Mouse (Mus musculus): ENCODE results near the gene Prss27.
"Not testable (repeated sequence)": the region's sequence is repeated elsewhere in the genome, so short reads cannot be mapped to it uniquely, and the experiment has no call there.

Gene Prss27

DNA sequence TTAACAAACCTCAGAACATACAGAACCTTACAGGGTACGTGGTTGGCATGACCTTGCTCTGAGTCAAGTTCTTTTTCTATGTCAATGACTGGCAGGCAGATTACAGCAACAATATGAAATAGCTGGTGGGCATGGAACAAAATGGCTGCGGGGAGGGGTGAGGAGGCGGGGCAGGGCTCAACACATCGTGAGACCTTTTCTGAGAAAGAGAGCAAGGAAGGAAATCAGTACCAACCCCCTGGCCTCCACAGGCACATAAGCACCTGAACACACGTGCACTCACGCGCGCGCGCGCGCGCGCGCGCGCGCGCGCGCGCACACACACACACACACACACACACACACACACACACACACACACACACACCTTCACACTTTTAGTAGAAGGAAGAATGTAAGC lies 7.4 kb upstream of the Prss27 start:
- DNase-seq (ENCODE audit: low read depth, low spot score): no peak

- DNase-seq (ENCODE audit: low read depth, low spot score): no peak
These were observed 2.9 kb upstream of the Prss27 start for GRCm38 (mm10) chr17:24035087-24035486.

GRCm38 (mm10) chr17:24036954-24037353 lies 990 bp upstream of the Prss27 start:
- DNase-seq (ENCODE audit: low read depth, low spot score): no peak

- no peak for DNase-seq (ENCODE audit: low read depth, low spot score)
These were observed 584 bp upstream of the Prss27 start for GRCm38 (mm10) chr17:24037360-24037759.

DNA sequence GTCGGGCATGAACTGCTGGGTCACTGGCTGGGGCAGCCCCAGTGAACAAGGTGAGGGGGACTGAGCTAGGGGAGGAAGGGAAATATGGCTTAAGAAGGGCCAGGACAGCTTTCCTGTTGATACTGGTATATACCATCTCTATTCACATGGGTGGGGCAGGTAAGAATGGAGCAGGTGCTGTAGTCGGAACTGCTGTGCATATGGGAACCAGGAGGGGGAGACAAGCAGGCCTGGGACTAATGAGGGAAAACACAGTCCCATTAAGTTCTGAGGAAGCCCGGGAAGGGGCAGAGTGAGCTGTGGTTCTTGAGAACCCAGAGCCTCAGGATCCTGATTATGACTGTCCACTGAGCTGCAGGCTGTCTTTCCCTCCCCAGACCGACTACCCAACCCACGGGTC lies 6.5 kb downstream of the Prss27 start:
- DNase-seq (ENCODE audit: low read depth, low spot score): no peak

DNA sequence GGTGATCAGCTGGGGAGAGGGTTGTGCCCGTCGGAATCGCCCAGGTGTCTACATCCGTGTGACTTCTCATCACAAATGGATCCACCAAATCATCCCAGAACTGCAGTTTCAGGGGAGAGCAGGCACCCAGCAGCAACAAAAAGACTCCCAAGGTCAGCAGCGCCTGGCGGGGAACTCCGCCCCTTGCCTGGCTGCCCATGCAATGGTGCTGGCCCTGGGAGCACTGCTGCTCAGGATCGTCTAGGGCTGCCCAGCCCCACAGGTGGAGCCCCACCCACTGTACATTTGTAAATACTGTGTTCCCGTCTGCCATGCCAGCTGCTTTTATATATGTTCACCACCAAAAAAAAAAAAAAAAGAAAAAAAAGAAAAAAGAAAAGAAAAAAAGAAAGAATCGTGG lies 7.7 kb downstream of the Prss27 start:
- DNase-seq (ENCODE audit: low read depth, low spot score): no peak

- no peak for DNase-seq (ENCODE audit: low read depth, low spot score)
These were observed 8.1 kb downstream of the Prss27 start for GRCm38 (mm10) chr17:24046026-24046425.

GRCm38 (mm10) chr17:24048053-24048452 lies 10.1 kb downstream of the Prss27 start:
- DNase-seq (ENCODE audit: low read depth, low spot score): no peak

DNA sequence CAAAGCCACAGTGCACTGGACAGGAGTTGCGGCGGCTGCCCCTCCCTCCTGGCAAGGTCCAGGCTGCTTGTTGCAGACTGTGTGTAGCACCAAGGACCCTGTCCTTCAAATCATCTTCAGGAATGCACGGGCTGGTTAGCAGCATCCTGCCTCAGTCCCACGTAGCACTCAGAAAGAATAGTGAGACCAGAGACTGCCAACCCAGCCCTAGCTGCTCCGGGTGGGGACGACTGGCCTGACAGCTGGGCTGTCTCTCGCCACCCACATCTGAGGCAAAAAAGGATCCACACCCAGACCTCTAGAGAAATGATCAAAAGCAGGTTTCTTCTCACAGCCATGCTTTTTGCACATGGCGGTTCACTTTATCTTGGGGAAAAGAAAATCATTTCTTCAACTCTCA lies 11.1 kb downstream of the Prss27 start:
- no peak for DNase-seq (ENCODE audit: low read depth, low spot score)

DNA sequence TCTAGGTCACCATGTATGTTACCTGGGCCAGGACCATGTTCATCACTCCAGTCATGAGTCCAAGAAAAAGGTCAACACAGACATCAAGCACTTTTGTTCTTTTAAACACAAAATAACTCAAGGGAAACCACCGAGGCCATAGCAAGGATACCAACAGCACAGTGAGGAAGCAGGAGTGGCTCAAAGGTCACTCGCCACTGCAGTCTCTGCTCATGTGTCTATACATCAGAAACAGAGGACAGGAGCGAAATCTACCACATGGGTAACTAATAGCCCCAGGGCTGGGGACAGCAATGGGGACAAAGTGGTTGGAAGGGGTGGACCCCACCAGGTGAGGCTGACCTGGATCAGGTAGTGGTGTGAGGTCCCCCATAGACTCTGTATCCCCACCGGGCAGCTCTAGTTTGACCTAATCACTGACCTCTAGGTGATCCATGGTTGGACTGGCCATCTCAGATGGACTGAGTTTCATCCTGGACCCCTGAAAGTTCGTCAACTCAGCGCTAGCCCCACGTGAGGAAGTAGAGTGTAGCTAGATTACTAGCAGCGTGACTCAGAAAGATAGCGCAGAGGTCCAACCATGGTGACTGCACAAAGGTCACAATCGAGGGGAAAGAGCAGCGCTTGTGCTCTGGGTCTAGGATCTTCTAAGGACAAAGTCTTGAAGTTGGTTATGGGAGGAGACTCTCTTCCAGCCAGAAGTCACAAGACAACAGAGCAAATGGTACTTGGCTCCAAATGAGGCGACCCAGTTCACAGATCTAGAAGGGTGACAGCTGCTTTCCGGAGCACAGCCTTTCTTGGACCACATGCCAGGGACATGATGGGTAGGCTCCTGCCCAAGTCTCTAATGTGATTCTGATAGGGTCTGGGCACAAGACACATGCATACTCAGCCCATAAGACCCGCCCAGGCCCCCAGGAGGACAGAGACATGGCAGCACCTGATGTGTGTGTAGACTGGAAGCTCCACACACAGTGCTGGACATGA lies 19.0 kb downstream of the Prss27 start:
- no peak for DNase-seq (ENCODE audit: low read depth, low spot score)

- DNase-seq (ENCODE audit: low read depth, low spot score): no peak
These were observed 19.8 kb downstream of the Prss27 start for GRCm38 (mm10) chr17:24057730-24058245.

DNA sequence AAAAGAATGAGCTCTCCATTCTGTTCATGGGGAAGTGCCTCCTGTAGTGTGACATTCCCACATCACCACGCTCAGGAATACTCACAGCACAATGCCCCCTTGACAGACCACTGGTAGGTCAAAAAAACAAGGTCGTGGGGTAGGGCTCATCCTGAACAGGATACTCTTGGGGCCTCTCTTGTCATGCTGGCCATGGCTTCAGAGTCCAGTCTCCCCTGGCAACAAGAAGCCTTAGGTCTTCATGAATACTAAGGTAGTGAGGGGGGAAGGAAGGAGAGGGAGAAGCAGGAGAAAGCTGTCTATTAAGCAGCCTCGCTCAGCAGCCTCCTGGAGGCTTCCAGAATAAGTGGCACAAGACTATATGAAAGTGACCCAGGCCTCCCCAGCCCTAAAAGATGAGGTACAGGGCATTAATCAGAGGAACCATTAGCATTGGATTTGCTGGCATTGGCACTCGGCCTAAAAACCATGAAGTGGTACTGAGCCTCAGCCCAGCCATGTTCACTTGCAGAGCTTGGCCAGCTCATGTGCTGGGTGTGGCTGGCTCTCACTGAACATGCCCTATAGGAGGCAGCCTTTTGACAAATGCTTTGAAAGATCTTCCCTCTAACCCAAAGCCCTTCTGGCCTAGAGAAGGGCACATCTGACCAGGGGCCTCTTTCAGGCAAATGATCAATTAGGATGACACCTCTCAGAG lies 24.7 kb downstream of the Prss27 start:
- no peak for DNase-seq (ENCODE audit: low read depth, low spot score)

DNA sequence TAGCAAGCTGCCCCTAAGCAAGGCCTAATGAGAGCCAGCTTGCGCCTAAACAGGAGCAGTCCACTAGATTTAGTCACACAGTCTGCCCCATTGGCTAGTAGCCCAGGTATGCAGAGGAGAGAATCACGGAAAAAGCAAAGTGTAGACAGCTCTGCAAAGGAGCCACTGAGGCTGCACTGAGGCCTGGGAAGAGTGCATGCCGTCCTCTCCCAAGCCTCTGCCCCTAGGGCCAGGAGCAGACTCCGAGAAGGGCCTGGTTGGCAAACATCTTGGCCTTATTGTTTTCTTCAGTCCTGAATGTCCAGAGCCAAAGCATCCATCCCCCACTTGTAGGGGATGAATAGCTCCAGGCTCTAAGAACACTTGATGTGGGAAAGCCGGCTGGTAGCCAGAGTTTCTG lies 30.3 kb downstream of the Prss27 start:
- DNase-seq (ENCODE audit: low read depth, low spot score): no peak

DNA sequence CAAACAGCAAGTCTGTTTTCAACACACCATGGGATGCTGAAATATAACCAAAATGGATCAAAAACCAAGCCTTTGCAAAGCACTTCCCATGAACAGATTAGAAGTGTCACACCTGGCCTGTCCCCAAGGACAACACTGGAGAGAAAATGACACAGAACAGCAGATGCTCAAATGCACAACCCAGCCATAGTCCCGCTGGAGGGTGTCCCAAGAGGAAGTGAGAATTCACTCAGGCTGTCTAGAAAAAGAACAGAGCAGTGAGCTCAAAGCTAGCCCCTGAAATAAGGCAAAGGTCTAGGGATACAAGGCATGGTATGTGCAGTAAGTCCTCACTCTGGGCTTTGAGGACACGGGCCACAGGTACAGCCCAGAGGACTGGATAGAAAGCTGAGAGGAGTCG lies 31.6 kb downstream of the Prss27 start:
- no peak for DNase-seq (ENCODE audit: low read depth, low spot score)

- DNase-seq (ENCODE audit: low read depth, low spot score): peak; percentile 94
These were observed 35.2 kb downstream of the Prss27 start, which contains the start of gene Kctd5 for GRCm38 (mm10) chr17:24072919-24073696. Kctd5 (minus strand) TSS chr17:24073485.

- DNase-seq (ENCODE audit: low read depth, low spot score): no peak
These were observed 39.2 kb downstream of the Prss27 start for GRCm38 (mm10) chr17:24077101-24077500.

DNA sequence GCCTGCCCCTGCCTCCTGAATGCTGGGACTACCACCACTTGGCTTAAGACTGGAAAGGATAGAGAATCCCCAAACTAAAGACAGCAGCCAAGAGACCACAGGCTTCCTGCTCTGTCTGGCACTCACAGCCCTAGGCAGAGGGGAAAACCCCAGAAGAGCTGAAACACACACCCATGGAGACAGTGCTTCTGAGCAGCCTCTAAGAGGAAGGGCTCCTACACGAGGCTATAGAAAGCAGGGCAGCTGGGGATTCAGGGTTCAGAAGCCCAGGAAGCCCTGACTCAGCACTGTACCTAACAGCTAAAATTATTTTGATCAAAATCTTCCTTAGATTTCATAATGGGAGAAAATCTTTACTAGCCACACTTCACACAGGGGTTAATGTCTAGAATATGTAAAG lies 46.6 kb downstream of the Prss27 start:
- no peak for DNase-seq (ENCODE audit: low read depth, low spot score)

- DNase-seq (ENCODE audit: low read depth, low spot score): not testable (repeated sequence)
These were observed 48.5 kb downstream of the Prss27 start for GRCm38 (mm10) chr17:24086399-24086798.

GRCm38 (mm10) chr17:24090575-24090974 lies 52.6 kb downstream of the Prss27 start:
- DNase-seq (ENCODE audit: low read depth, low spot score): no peak

All from retina, postnatal 7 days (tissue).